Comparison of ENCODE assay signal across 7 mouse cellular contexts in the genomic region with DNA sequence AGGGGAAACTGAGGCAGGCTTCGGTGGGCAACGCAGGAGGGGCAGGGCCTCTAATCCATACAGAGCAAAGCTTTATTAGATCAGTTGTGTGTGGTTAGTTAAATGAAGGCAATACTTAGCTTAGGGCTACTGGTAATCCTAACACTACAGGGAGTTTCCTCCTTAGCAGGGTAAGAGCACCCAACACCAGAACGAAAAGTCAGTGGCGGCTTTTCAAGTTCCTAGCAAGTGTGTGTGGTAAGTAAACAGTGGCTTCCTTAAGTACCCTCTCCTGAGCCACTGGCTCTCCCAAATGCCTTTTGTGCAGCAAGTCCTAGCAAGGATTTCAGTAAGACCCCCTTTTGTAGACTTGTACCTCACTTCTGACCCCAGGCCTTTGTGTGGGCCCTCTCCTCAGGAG. TPM values are rescaled to one million over a fixed set of nuclear protein-coding genes. Genes with fewer than 3 reads are reported as not detected.
"Had no signal": no experiment of that assay in that cellular context is flagged by ENCODE, and none has a peak within 500 bp of the region (broad histone marks: within the 10 kb centered on the region; RNA-seq: fewer than 3 reads in every experiment).

No protein-coding gene starts in this region.

RNA-seq across cellular contexts. Expression of gene Gm13305, which starts 9.8 kb away (rescaled TPM):
- polyA plus RNA-seq: neural tube, embryonic 13.5 days; neural tube, embryonic 14.5 days; neural tube, embryonic 15.5 days; small intestine, adult 2 months; stomach, embryonic 14.5 days; stomach, postnatal 0 days had no signal

RNA-seq across cellular contexts. Expression of gene Gm13306, which starts 25.0 kb away (rescaled TPM):
- polyA plus RNA-seq: small intestine, adult 2 months; spleen, adult 2 months; stomach, embryonic 14.5 days; stomach, postnatal 0 days had no signal
